Mouse (Mus musculus): ENCODE results near the gene Plxna2.

The Plxna2 gene

DNA sequence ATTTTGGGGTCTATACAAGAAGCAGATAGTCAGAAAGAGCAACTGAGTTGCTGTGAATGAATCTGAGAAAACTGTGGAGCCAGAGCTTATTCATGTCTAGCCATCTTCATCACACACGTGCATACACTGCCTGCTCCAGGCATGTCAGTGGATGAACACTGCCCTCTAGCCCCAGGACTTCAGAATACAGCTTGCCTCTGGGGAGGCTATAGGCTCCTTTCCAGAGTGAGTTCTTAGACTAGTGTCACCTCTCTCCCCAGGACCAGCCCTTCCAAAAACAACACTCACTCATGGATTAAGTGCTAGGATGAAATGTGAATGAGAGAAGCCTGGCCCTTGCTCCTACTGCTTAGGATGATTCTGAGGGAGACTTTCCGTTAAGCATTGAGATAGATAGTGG is 198.9 kb downstream of the Plxna2 start:
- DNase-seq (ENCODE audit: low spot score in 2 of 2) = peak; percentile 27 to 59

- DNase-seq (ENCODE audit: low spot score in 2 of 2) = no peak
Observed at GRCm38 (mm10) chr1:194820953-194821352, 202.9 kb downstream of the Plxna2 start.

DNA sequence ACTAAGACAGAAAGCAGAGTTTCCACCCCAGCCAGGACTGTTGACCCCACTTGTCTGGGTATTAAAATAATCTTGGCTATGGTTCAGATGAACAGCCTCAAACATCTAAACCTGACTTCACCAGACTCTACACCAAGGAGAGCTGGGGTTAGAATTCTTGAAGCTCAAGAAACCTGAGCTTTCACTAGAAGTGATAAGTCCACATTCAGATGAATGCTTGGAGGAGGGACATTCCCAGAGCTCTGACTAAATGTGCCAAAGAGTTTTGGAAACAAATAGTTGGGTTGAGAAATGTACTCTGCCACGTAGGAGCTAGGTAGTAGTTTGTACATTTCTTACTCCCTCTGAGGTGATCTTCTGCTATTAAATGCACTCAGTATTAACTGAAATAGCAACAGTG is 203.7 kb downstream of the Plxna2 start:
- DNase-seq (ENCODE audit: low spot score in 2 of 2) = no peak

DNA sequence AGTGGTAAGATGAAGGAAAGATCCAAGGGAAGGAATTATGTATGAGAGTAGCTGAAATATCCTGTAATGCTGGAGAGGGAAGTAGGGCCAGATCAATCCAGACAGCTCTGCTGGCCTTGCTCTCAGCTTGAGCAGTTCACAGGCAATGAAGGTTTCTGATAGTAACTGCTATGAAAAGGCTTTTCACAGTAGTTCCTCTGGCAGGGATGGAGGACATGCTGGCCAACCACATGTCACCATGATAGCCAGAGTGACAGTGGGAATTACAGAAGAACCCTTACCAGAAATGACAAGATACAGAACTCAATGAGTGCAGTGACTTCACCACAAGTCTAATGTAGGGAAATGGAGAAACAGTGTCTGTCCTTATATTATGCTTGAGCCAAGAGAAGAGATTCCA is 210.3 kb downstream of the Plxna2 start:
- no peak for DNase-seq (ENCODE audit: low spot score in 2 of 2)

- DNase-seq (ENCODE audit: low spot score in 2 of 2) = no peak
Observed at GRCm38 (mm10) chr1:194835238-194835637, 217.2 kb downstream of the Plxna2 start.

DNA sequence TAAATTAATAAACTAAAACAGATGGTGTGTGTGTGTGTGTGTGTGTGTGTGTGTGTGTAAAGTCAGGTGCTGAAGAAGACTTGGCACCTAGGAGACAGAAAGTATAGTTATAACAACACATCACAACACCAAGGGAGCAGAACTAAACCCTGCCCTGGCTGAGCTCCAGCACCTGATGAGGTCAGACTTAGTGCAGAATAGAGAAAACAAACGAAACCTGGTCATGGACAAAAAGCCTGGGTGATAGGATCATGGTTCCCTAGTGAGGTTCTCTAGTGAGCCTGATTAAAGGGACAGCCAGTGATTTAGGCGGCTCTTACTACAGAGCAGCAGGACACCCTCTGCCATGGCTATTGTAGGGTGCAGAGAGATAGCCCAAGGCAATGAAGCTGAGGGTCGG is 218.2 kb downstream of the Plxna2 start:
- no peak for DNase-seq (ENCODE audit: low spot score in 2 of 2)

GRCm38 (mm10) chr1:194836671-194837070 is 218.7 kb downstream of the Plxna2 start:
- DNase-seq (ENCODE audit: low spot score in 2 of 2) = no peak

DNA sequence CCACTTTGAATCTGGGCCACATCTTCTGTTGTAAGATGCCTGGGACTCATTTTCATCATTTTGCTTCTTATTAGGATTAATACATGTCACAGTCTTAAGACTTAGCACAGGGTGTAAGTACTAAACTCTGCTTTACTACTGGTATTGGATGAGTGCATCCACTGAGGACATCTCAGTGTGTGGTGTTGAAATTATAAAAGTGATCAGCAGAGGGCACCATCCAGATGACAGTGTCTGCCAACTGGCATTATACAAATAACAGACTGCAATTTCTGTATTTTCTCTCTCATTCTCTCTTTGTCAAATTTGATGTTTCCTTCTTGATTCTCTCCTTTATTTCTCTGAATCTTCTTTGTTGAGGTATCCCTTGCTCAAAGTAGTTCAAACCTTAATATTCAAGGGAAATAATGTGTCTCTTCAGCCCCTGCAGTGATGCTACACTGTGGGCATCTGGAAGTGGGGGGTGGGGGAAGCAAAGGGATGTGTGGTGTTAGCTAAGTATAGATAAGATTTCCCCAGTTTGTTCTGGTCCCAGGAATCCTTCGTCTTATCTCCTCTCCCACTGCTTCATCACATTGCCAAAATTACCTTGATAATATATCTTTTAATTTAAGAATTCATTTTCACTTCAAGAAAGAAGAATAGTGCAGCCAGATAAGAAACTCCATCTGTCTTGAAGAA is 221.4 kb downstream of the Plxna2 start:
- DNase-seq (ENCODE audit: low spot score in 2 of 2) = no peak

- no peak for DNase-seq (ENCODE audit: low spot score in 2 of 2)
Observed at GRCm38 (mm10) chr1:194843020-194843419, 225.0 kb downstream of the Plxna2 start.

DNA sequence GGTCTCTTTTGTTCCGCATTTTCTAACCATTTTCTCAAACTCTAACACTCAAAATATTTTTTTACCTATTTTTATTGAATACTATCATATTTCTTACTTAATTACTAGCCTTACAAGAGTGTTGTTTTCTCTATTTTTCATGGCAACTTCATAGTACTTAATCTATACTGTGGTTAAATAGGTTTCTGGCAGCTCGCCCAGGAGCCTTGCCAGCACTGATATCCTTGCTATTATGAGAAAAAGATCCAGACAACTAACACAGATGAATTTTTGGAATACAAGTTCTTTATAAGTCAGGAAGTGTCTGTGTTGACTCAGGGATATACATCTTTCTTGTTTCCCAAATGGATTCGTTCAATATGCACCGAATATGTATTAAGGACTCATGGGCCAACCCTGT is 229.0 kb downstream of the Plxna2 start:
- no peak for DNase-seq (ENCODE audit: low spot score in 2 of 2)

GRCm38 (mm10) chr1:194851242-194852064 is 233.4 kb downstream of the Plxna2 start:
- DNase-seq (ENCODE audit: low spot score in 2 of 2) = no peak

DNA sequence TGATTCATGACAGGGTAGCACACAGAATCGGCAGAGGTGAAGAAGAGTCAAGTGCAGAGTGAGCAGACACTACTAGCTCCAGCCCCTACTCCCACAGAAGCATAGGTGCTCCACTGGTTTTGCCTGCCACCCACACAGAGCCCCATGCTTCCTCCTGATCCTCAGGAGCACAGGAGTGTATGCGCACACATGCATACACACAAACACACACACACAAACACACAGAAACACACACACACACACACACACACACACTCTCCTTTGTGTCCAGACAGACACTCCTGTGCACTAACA is 234.0 kb downstream of the Plxna2 start:
- no peak for DNase-seq (ENCODE audit: low spot score in 2 of 2)

Data from spleen, postnatal 14 days (tissue).